Mouse (Mus musculus) limb, embryonic 14.5 days (tissue): ENCODE data around the gene Shc4. TPM values are rescaled to one million over a fixed set of nuclear protein-coding genes. Genes with fewer than 3 reads are reported as not detected.

Experiments used
- ATAC-seq: fragments of 200-750 bp; cut with Nextera tagmentation; 2 replicates; pipeline ENCODE4 v1.8.0; 2017; ENCODE audit warnings: low read depth, moderate number of reproducible peaks, moderate TSS enrichment; ENCODE audit not compliant: low FRiP score
- DNase-seq: peaks from one replicate; pipeline ENCODE4 v3.0.0-alpha.2; 2015; ENCODE audit warnings: low spot score
- H3K27ac ChIP-seq: fragments of 300-500 bp; sonication (generic); replicated peaks from 2 replicates; pipeline ENCODE4 v1.5.1; 2014; ENCODE audit warnings: low read depth, mild to moderate bottlenecking, low read length, moderate library complexity, mixed read lengths
- H3K27me3 ChIP-seq: fragments of 300-500 bp; sonication (generic); 2 replicates; pipeline ENCODE4 v1.6.1; 2014; ENCODE audit warnings: low read length, mixed read lengths; ENCODE audit not compliant: control insufficient read depth, insufficient read depth
- H3K36me3 ChIP-seq: fragments of 300-500 bp; sonication (generic); 2 replicates; pipeline ENCODE4 v1.6.1; 2014; ENCODE audit warnings: mild to moderate bottlenecking, low read length, moderate library complexity, mixed read lengths; ENCODE audit not compliant: control insufficient read depth, insufficient read depth
- H3K4me1 ChIP-seq: fragments of 300-500 bp; sonication (generic); 2 replicates; pipeline ENCODE4 v1.6.1; 2014; ENCODE audit warnings: antibody characterized with exemption, low read length, mixed read lengths; ENCODE audit not compliant: control insufficient read depth, insufficient read depth
- H3K4me2 ChIP-seq: fragments of 300-500 bp; sonication (generic); replicated peaks from 2 replicates; pipeline ENCODE4 v1.6.1; 2014; ENCODE audit warnings: low read depth, mild to moderate bottlenecking, low read length, moderate library complexity; ENCODE audit not compliant: severe bottlenecking
- H3K4me3 ChIP-seq: fragments of 300-500 bp; sonication (generic); replicated peaks from 2 replicates; pipeline ENCODE4 v1.5.1; 2014; ENCODE audit warnings: low read length
- H3K9ac ChIP-seq: fragments of 300-500 bp; sonication (generic); 2 replicates; pipeline ENCODE4 v1.6.1; 2014; ENCODE audit warnings: mild to moderate bottlenecking, low read depth, low read length, moderate library complexity; ENCODE audit not compliant: severe bottlenecking
- H3K9me3 ChIP-seq: fragments of 300-500 bp; sonication (generic); 2 replicates; pipeline ENCODE4 v1.6.1; 2016; ENCODE audit warnings: low read length; ENCODE audit not compliant: control insufficient read depth
- POLR2A ChIP-seq: fragments of 200-500 bp; IDR thresholded peaks from 2 replicates; pipeline ENCODE4 v1.8.0; 2012; ENCODE audit warnings: inconsistent platforms, mild to moderate bottlenecking, moderate library complexity, borderline replicate concordance; ENCODE audit not compliant: insufficient read depth, insufficient read length; ENCODE audit errors: extremely low read depth
- WGBS: fragments of 180-500 bp; shearing (Covaris S2); extraction: QIAGEN DNeasy Blood & Tissue Kit; methylation state at CpG from one replicate; pipeline ENCODE4 v1.1.7; 2014; 5-methylcytosine and 5-hydroxymethylcytosine counted together
- polyA plus RNA-seq, 2 experiments: library from polyadenylated mRNA; depleted of rRNA in 1 of 2; stranded (reverse) in 1 of 2; unstranded in 1 of 2; fragments of >200 nt; fragmentation: Nextera tagmentation in 1 of 2; extraction: Ambion mirVana in 1 of 2; gene quantifications; 2 replicates each; pipeline versions ENCODE4 v1.2.1 to v1.2.3; 2012 to 2014

The Shc4 gene
- polyA plus RNA-seq, 2 experiments, result 0.74 to 1.3 TPM

GRCm38 (mm10) chr2:125736025-125736343, 12.0 kb upstream of the Shc4 start:
- H3K36me3 ChIP-seq, result peaks cover 27% of the 10 kb centered on the region
- no peaks in the 10 kb centered on the region for H3K27me3 ChIP-seq
- no peak overlapping the region for H3K4me3 ChIP-seq
- H3K9me3 ChIP-seq, result no peaks in the 10 kb centered on the region
- no peak for DNase-seq
- H3K4me2 ChIP-seq, result no peak overlapping the region
- TF ChIP-seq POLR2A, result no peak
- H3K4me1 ChIP-seq, result peaks cover 7% of the 10 kb centered on the region
- H3K9ac ChIP-seq, result no peak overlapping the region
- H3K27ac ChIP-seq, result no peak overlapping the region
- no peak for ATAC-seq

GRCm38 (mm10) chr2:125735333-125736024, 11.5 kb upstream of the Shc4 start:
- peaks cover 7% of the 10 kb centered on the region for H3K4me1 ChIP-seq
- peaks cover 24% of the 10 kb centered on the region for H3K36me3 ChIP-seq
- H3K9ac ChIP-seq, result no peak overlapping the region
- H3K4me3 ChIP-seq, result no peak overlapping the region
- H3K27me3 ChIP-seq, result no peaks in the 10 kb centered on the region
- DNase-seq (no peak), ATAC-seq (no peak)
- 63% methylated on average over 2 of the region's 2 CpGs for whole genome bisulfite sequencing
- TF ChIP-seq POLR2A, result no peak
- no peak overlapping the region for H3K27ac ChIP-seq
- H3K4me2 ChIP-seq, result no peak overlapping the region
- H3K9me3 ChIP-seq, result no peaks in the 10 kb centered on the region

GRCm38 (mm10) chr2:125734741-125735140, 10.8 kb upstream of the Shc4 start:
- no peak for ATAC-seq
- H3K9me3 ChIP-seq, result no peaks in the 10 kb centered on the region

GRCm38 (mm10) chr2:125731763-125732560, 8.0 kb upstream of the Shc4 start:
- TF ChIP-seq POLR2A, result peak; percentile 54; the same call in 1 of the 2 replicates
- no peaks in the 10 kb centered on the region for H3K9me3 ChIP-seq
- peak overlapping the region; percentile 78 for H3K9ac ChIP-seq
- 0 out of 2 replicates have a peak, but pooled peaks cover 3% of the 10 kb centered on the region for H3K36me3 ChIP-seq
- peak overlapping the region; percentile 63 for H3K4me2 ChIP-seq
- H3K4me1 ChIP-seq, result peaks cover 7% of the 10 kb centered on the region
- H3K4me3 ChIP-seq, result peak overlapping the region; percentile 43
- WGBS, result 7% methylated on average over 35 of the region's 35 CpGs
- H3K27me3 ChIP-seq, result no peaks in the 10 kb centered on the region
- H3K27ac ChIP-seq, result peak overlapping the region; percentile 84
- DNase-seq, result peak; percentile 94
- ATAC-seq, result peak; percentile 91

More at GRCm38 (mm10) chr2:125734741-125735140, 10.8 kb upstream of the Shc4 start:
- H3K36me3 ChIP-seq, result peaks cover 18% of the 10 kb centered on the region
- no peak overlapping the region for H3K4me3 ChIP-seq
- no peak overlapping the region for H3K9ac ChIP-seq
- TF ChIP-seq POLR2A, result no peak
- DNase-seq, result no peak
- no peaks in the 10 kb centered on the region for H3K27me3 ChIP-seq
- H3K4me1 ChIP-seq, result peaks cover 7% of the 10 kb centered on the region
- no peak overlapping the region for H3K4me2 ChIP-seq
- no peak overlapping the region for H3K27ac ChIP-seq

GRCm38 (mm10) chr2:125724546-125725114, 682 bp upstream of the Shc4 start:
- 1% methylated on average over 16 of the region's 16 CpGs for WGBS
- TF ChIP-seq POLR2A, result no peak
- DNase-seq (peak; percentile 28), ATAC-seq (no peak)
- Histone ChIP-seq H3K4me1 (peaks cover 8% of the 10 kb centered on the region), H3K4me3 (peak overlapping the region; percentile 47), H3K27me3 (peaks cover 24% of the 10 kb centered on the region), H3K36me3 (no peaks in the 10 kb centered on the region), H3K9me3 (no peaks in the 10 kb centered on the region), H3K9ac (no peak overlapping the region), H3K4me2 (peak overlapping the region; percentile 100), H3K27ac (no peak overlapping the region)
